Comparison of ENCODE assay signal across 15 mouse cellular contexts in genomic region chr16:22654477-22654835, GRCm38 (mm10). TPM values are rescaled to one million over a fixed set of nuclear protein-coding genes. Genes with fewer than 3 reads are reported as not detected.
DNase-seq lines count a peak whose midpoint lies in the region; ATAC-seq and TF ChIP-seq lines count a peak whose summit lies in the region.
"Had no signal": no experiment of that assay in that cellular context is flagged by ENCODE, and none has a peak within 500 bp of the region (broad histone marks: within the 10 kb centered on the region; RNA-seq: fewer than 3 reads in every experiment).

No protein-coding gene starts in this region.

- H3K4me1 ChIP-seq in lung, adult 2 months (ENCODE audit: control insufficient read depth, insufficient read depth, low read length) = no peaks in the 10 kb centered on the region
- peaks cover 34% of the 10 kb centered on the region for H3K4me1 ChIP-seq in bone marrow macrophage, adult 2 months (ENCODE audit: control insufficient read depth, insufficient read depth, low read length)
- peaks cover 3% of the 10 kb centered on the region; the same call in 1 of the 2 replicates for H3K4me1 ChIP-seq in liver, postnatal 0 days (ENCODE audit: insufficient read depth)

- peak overlapping the region; percentile 69 for H3K4me2 ChIP-seq in liver, postnatal 0 days (ENCODE audit: low read depth, low read length)
- H3K4me2 ChIP-seq: limb, embryonic 13.5 days had no signal

- TF ChIP-seq CTCF in lung, adult 2 months (IDR thresholded peaks at IDR 0.05; ENCODE audit: insufficient read depth, low read length) = no peak
- no peak for TF ChIP-seq CTCF in bone marrow macrophage, adult 2 months (IDR thresholded peaks at IDR 0.05; ENCODE audit: low read depth, low read length)
- TF ChIP-seq CTCF in liver, postnatal 0 days (IDR thresholded peaks at IDR 0.05; ENCODE audit: low read depth) = no peak

- ATAC-seq in liver, postnatal 0 days = no peak

- WGBS in lung, adult 2 months = 8% methylated on average over 2 of the region's 2 CpGs
- WGBS in liver, postnatal 0 days (ENCODE audit: insufficient replicate concordance) = 16% methylated on average over 2 of the region's 2 CpGs

- H3K27me3 ChIP-seq in liver, postnatal 0 days (ENCODE audit: insufficient read depth, low read length) = peaks cover 19% of the 10 kb centered on the region; the same call in 1 of the 2 replicates
- no peaks in the 10 kb centered on the region for H3K27me3 ChIP-seq in splenic B cell, adult 2 months (ENCODE audit: control insufficient read depth, insufficient read depth, low read length, poor library complexity, severe bottlenecking)

- no peak overlapping the region for H3K27ac ChIP-seq in bone marrow macrophage, adult 2 months (ENCODE audit: insufficient read depth, low read depth, low read length)
- peak overlapping the region; percentile 74 for H3K27ac ChIP-seq in liver, postnatal 0 days (ENCODE audit: low read depth)
- H3K27ac ChIP-seq: embryonic facial prominence, embryonic 10.5 days; left cerebral cortex, adult 2 months; limb, embryonic 13.5 days; midbrain, embryonic 10.5 days had no signal

- peak; percentile 19 for DNase-seq in lung, adult 18-20 months
- no peak for DNase-seq in lung, adult 2 months
- peak; percentile 19 for DNase-seq in liver, postnatal 0 days
- DNase-seq in splenic B cell, adult 2 months (ENCODE audit: low read depth, low spot score) = peak; percentile 24
- no peak for DNase-seq in adrenal gland, adult 18-20 months (ENCODE audit: low spot score in 2 of 2)
- no peak for DNase-seq in heart, adult 11 months
- DNase-seq: adrenal gland, postnatal 14 days; heart, postnatal 4 days; kidney, adult 18-20 months; right cerebral cortex, adult 18-20 months had no signal

- no peak for TF ChIP-seq POLR2A in lung, adult 2 months (IDR thresholded peaks at IDR 0.05; ENCODE audit: borderline replicate concordance, extremely low read depth, low read depth, low read length)
- TF ChIP-seq POLR2A in bone marrow macrophage, adult 2 months (IDR thresholded peaks at IDR 0.05; ENCODE audit: borderline replicate concordance, low read depth, low read length) = no peak

- no peak for TF ChIP-seq EP300 in liver, postnatal 0 days (IDR thresholded peaks at IDR 0.05; ENCODE audit: low read depth)

- no peaks in the 10 kb centered on the region for H3K9me3 ChIP-seq in liver, postnatal 0 days (ENCODE audit: low read length)
- H3K9me3 ChIP-seq: embryonic facial prominence, embryonic 10.5 days; limb, embryonic 13.5 days; midbrain, embryonic 10.5 days had no signal

- H3K9ac ChIP-seq in liver, postnatal 0 days (replicated peaks) = no peak overlapping the region
- H3K9ac ChIP-seq: limb, embryonic 13.5 days had no signal

- no peak overlapping the region for H3K4me3 ChIP-seq in lung, adult 2 months (replicated peaks; ENCODE audit: extremely low read depth, low read depth, low read length)
- 0 out of 2 replicates have a peak overlapping the region, but pooled peaks have one; percentile 4 for H3K4me3 ChIP-seq in bone marrow macrophage, adult 2 months (ENCODE audit: insufficient read depth, low read length)
- H3K4me3 ChIP-seq in liver, postnatal 0 days (ENCODE audit: low read depth, low read length) = 0 out of 2 replicates have a peak overlapping the region, but pooled peaks have one; percentile 7
- H3K4me3 ChIP-seq: embryonic facial prominence, embryonic 10.5 days; limb, embryonic 13.5 days; midbrain, embryonic 10.5 days had no signal

- H3K36me3 ChIP-seq in liver, postnatal 0 days (replicated peaks; ENCODE audit: insufficient read depth, low read length) = no peaks in the 10 kb centered on the region
- no peaks in the 10 kb centered on the region for H3K36me3 ChIP-seq in splenic B cell, adult 2 months (ENCODE audit: control insufficient read depth, insufficient read depth, low read length, poor library complexity, severe bottlenecking)
- H3K36me3 ChIP-seq: embryonic facial prominence, embryonic 10.5 days; limb, embryonic 13.5 days; midbrain, embryonic 10.5 days had no signal

RNA-seq across cellular contexts. Expression of gene Dgkg, which starts 2.6 kb away (rescaled TPM):
- 0.68 and 1.0 TPM in 2 replicates for polyA plus RNA-seq in lung, adult 2 months (2012; rRNA removed)
- polyA plus RNA-seq in bone marrow macrophage, adult 2 months (2012; ENCODE audit: insufficient read depth, insufficient read length, missing spikeins) = 2.1 and 2.3 TPM in 2 replicates
- polyA plus RNA-seq in liver, postnatal 0 days (2015; fragmentation: Nextera tagmentation; extraction: Ambion mirVana) = 0.93 and 1.1 TPM in 2 replicates
- 1 to 10 TPM; 2.4 to 3.1 TPM for total RNA-seq in adrenal gland, adult 18-20 months (2021)

Comparison
In these comparisons a context has a peak if more than half of its experiments do, and no peak if none do; other contexts are left out.
1. DNase-seq: peak in lung, adult 18-20 months (2 of 2), liver, postnatal 0 days (single experiment) and splenic B cell, adult 2 months (single experiment); none in lung, adult 2 months (single experiment), adrenal gland, adult 18-20 months (0 of 2) and heart, adult 11 months (single experiment).